Mouse (Mus musculus) stomach, postnatal 0 days (tissue): Measurements from ENCODE around the gene Scarb2.

Source experiments
- CTCF ChIP-seq: IDR thresholded peaks from 2 replicates; pipeline ENCODE4 v1.5.1; 2016; ENCODE audit warnings: antibody characterized with exemption, low read depth, mild to moderate bottlenecking, moderate library complexity
- EP300 ChIP-seq: optimal IDR thresholded peaks from 2 replicates; pipeline ENCODE3; 2016; ENCODE audit warnings: antibody characterized with exemption

DNA sequence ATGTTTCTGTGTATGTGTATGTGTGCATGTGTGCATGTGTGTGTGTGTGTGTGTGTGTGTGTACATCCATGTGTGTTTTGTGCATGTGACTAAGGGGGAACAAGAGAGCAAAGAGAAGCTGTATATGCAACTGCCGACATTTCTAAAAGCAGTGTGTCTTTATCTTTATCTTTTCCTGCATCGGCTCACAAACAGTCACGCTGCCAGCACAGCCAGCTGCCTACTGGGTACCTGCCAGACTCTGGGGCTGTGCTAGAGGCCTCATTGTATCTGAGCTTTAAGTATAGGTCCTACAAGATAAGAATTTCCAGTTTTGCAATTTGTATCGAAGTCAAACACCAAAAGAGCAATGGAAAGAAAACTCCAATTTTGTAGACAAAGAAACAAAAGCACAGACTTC is 17.1 kb downstream of the Scarb2 start:
- TF ChIP-seq CTCF (no peak), EP300 (no peak)
